In genomic region chr5:33854019-33854418, GRCm38 (mm10) we compare ENCODE assay signal across 10 mouse cellular contexts. TPM values are rescaled to one million over a fixed set of nuclear protein-coding genes. Genes with fewer than 3 reads are reported as not detected.
DNase-seq lines count a peak whose midpoint lies in the region; ATAC-seq and TF ChIP-seq lines count a peak whose summit lies in the region.
"Had no signal": no experiment of that assay in that cellular context is flagged by ENCODE, and none has a peak within 500 bp of the region (broad histone marks: within the 10 kb centered on the region; RNA-seq: fewer than 3 reads in every experiment).

No protein-coding gene starts in this region.

- TF ChIP-seq CTCF in lung, adult 2 months (IDR thresholded peaks at IDR 0.05; ENCODE audit: insufficient read depth, low read length) = 0 out of 2 replicates have a peak, but pooled peaks have one; percentile 6
- peak; percentile 32 for TF ChIP-seq CTCF in Patski (IDR thresholded peaks at IDR 0.05)

- no peaks in the 10 kb centered on the region for H3K27me3 ChIP-seq in Patski
- H3K27me3 ChIP-seq in hindbrain, embryonic 14.5 days (ENCODE audit: control insufficient read depth, insufficient read depth, low read length) = no peaks in the 10 kb centered on the region
- H3K27me3 ChIP-seq: liver, embryonic 13.5 days had no signal

- in situ Hi-C loops in Patski (cut with MboI; ENCODE audit: low pct_unique_long_range_greater_than_20kb) = no loop called here

- ATAC-seq in Patski = no peak
- ATAC-seq in hindbrain, embryonic 14.5 days (ENCODE audit: low FRiP score) = no peak

- CTCF ChIA-PET in Patski (lab: Charles Lee) = interaction anchor here (1.1 to 1.9 kb wide), 2 partner anchors 15 to 30 kb away, joined by 4 to 5 read pairs; no protein-coding TSS in a partner anchor

- POLR2A ChIA-PET in Patski (lab: Charles Lee) = no interaction called here

- TF ChIP-seq POLR2A in lung, adult 2 months (IDR thresholded peaks at IDR 0.05; ENCODE audit: borderline replicate concordance, extremely low read depth, low read depth, low read length) = no peak

- no peaks in the 10 kb centered on the region for H3K4me1 ChIP-seq in lung, adult 2 months (ENCODE audit: control insufficient read depth, insufficient read depth, low read length)
- H3K4me1 ChIP-seq in hindbrain, embryonic 14.5 days (replicated peaks; ENCODE audit: control insufficient read depth, insufficient read depth, low read length) = no peaks in the 10 kb centered on the region
- H3K4me1 ChIP-seq: liver, embryonic 13.5 days had no signal

- no peak overlapping the region for H3K27ac ChIP-seq in hindbrain, embryonic 14.5 days
- H3K27ac ChIP-seq: liver, embryonic 13.5 days had no signal

- H3K4me2 ChIP-seq in hindbrain, embryonic 14.5 days (replicated peaks) = no peak overlapping the region
- H3K4me2 ChIP-seq: liver, embryonic 13.5 days had no signal

- 73% methylated on average over 2 of the region's 2 CpGs for WGBS in lung, adult 2 months
- WGBS in hindbrain, embryonic 14.5 days = 81% methylated on average over 2 of the region's 2 CpGs

- intact Hi-C loops in heart, postnatal 36 days (cut with DNase I) = no loop called here

- H3K4me3 ChIP-seq in lung, adult 2 months (replicated peaks; ENCODE audit: extremely low read depth, low read depth, low read length) = no peak overlapping the region
- no peak overlapping the region for H3K4me3 ChIP-seq in hindbrain, embryonic 14.5 days (replicated peaks; ENCODE audit: low read length)
- H3K4me3 ChIP-seq: liver, embryonic 13.5 days had no signal

- H3K9me3 ChIP-seq in hindbrain, embryonic 14.5 days (ENCODE audit: control insufficient read depth, low read length) = no peaks in the 10 kb centered on the region
- H3K9me3 ChIP-seq: liver, embryonic 13.5 days had no signal

- no peak overlapping the region for H3K9ac ChIP-seq in hindbrain, embryonic 14.5 days
- H3K9ac ChIP-seq: liver, embryonic 13.5 days had no signal

- H3K36me3 ChIP-seq in hindbrain, embryonic 14.5 days (replicated peaks; ENCODE audit: control insufficient read depth, insufficient read depth) = peaks cover 62% of the 10 kb centered on the region

- DNase-seq in embryo, embryonic 11 days = peak; percentile 10
- no peak for DNase-seq in embryo, embryonic 10.5 days (ENCODE audit: low spot score)
- DNase-seq in lung, adult 2 months = no peak
- DNase-seq in lung, postnatal 4 days = no peak
- no peak for DNase-seq in Patski (ENCODE audit: low read depth, low spot score)
- peak; percentile 3 for DNase-seq in lung, postnatal 14 days
- no peak for DNase-seq in heart, postnatal 36 days
- no peak for DNase-seq in hindbrain, embryonic 14.5 days (ENCODE audit: low spot score)
- DNase-seq: liver, embryonic 13.5 days; right cerebral cortex, adult 18-20 months had no signal

RNA-seq across cellular contexts. Expression of gene Nsd2, which starts 33.5 kb away (rescaled TPM):
- polyA plus RNA-seq in lung, adult 2 months (2012; rRNA removed) = 4.6 and 7.6 TPM in 2 replicates
- polyA plus RNA-seq in Patski (2021) = 69.6 TPM
- 10 to 100 TPM; 23.1 to 23.2 TPM for total RNA-seq in heart, postnatal 36 days (2021)
- polyA plus RNA-seq in hindbrain, embryonic 14.5 days (2014; fragmentation: Nextera tagmentation; extraction: Ambion mirVana) = 102 and 106 TPM in 2 replicates

Comparison
In these comparisons a context has a peak if more than half of its experiments do, and no peak if none do; other contexts are left out.
1. DNase-seq: peak in embryo, embryonic 11 days (single experiment) and lung, postnatal 14 days (single experiment); none in embryo, embryonic 10.5 days (single experiment), lung, adult 2 months (single experiment), lung, postnatal 4 days (0 of 2), Patski (single experiment), heart, postnatal 36 days (0 of 2) and hindbrain, embryonic 14.5 days (single experiment).